Mouse (Mus musculus): ENCODE data around the gene Olfr282.
"Not testable (repeated sequence)": the region's sequence is repeated elsewhere in the genome, so short reads cannot be mapped to it uniquely, and the experiment has no call there.

DNA sequence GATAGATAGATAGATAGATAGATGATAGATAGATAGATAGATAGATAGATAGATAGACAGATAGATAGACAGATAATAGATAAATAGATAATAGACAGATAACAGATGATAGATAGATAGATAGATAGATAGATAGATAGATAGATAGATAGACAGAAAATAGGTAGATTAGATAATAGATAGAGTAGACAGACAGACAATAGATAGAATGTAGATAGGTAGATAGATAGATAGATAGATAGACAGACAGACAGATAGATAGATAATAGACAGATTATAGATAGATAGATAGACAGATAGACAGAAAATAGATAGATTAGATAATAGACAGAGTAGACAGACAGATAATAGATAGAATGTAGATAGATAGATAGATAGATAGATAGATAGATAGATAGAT lies 14.2 kb upstream of the Olfr282 start:
- not testable (repeated sequence) for TF ChIP-seq POLR2A (IDR thresholded peaks at IDR 0.05; ENCODE audit: insufficient read depth, low read depth, low read length); CTCF (IDR thresholded peaks at IDR 0.05); EP300 (IDR thresholded peaks at IDR 0.05; ENCODE audit: insufficient read depth, low read depth, low read length)

Measured in heart, adult 2 months (tissue).